Mouse (Mus musculus) urinary bladder, postnatal 4 days (tissue): Measurements from ENCODE around the gene Actrt2.

Experiments
- DNase-seq, 2 experiments: peaks; one replicate each; pipeline ENCODE4 v3.0.0; 2021 to 2022; ENCODE audit warnings: low spot score in 2 of 2

Gene Actrt2

GRCm38 (mm10) chr4:154667767-154668166, at the start of gene Actrt2:
TSS of gene Actrt2 (minus strand) at chr4:154667867.
- no peak for DNase-seq

- DNase-seq: peak in 1 of 2 experiments; percentile 55
Measured at GRCm38 (mm10) chr4:154709391-154710107, 41.9 kb upstream of the Actrt2 start.

DNA sequence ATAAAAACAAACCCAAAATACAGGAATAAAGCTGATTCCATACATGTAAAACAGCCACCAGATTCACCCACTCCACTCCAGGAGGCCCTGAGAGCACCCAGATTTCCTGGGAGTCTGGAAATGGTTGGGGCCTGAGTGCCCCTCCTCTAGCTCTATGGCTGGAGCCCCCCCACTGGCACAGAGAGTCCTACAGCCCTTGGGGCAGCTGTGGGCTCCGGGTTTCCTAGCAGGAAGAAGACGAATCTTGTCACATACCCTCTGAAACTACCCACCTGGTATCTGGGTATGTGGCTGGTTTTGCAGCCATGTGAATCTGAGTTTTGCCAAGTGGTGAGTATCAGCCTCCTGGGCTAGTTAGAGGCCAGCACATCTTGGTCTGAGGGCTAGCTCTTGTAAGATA, 41.1 kb upstream of the Actrt2 start:
- peak in 1 of 2 experiments; percentile 33 for DNase-seq

DNA sequence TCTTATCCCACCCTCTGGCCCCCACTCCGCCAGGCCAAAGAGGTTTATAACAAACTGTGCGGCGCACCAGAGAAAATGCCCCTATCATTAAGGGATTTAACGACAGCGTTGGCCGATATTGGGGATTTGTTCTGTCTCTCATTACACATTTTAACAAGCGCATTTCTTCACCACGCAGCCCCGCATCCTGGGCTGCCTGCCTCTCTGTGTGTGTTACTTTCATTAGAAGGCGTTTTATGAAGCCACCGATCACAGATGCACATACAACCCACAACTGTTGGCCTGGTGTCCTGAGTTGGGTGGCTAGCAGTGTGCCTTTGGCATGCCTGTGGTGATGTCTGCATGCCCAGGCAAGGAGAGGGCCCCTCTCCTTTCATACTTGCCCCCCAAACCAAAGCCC, 40.6 kb upstream of the Actrt2 start:
- DNase-seq: peak in 1 of 2 experiments; percentile 29

GRCm38 (mm10) chr4:154707521-154707920, 39.9 kb upstream of the Actrt2 start:
- peak in 1 of 2 experiments; percentile 53 for DNase-seq

- peak in 1 of 2 experiments; percentile 39 for DNase-seq
Measured at GRCm38 (mm10) chr4:154706442-154706841, 38.8 kb upstream of the Actrt2 start.

GRCm38 (mm10) chr4:154705681-154706080, 38.0 kb upstream of the Actrt2 start:
- DNase-seq: peak in 1 of 2 experiments; percentile 36

GRCm38 (mm10) chr4:154705056-154705455, 37.4 kb upstream of the Actrt2 start:
- peak in 1 of 2 experiments; percentile 56 for DNase-seq

- peak in 1 of 2 experiments; percentile 54 for DNase-seq
Measured at GRCm38 (mm10) chr4:154704591-154704990, 36.9 kb upstream of the Actrt2 start.

- peak in 1 of 2 experiments; percentile 54 for DNase-seq
Measured at GRCm38 (mm10) chr4:154703426-154704070, 35.9 kb upstream of the Actrt2 start.

GRCm38 (mm10) chr4:154702931-154703330, 35.3 kb upstream of the Actrt2 start:
- DNase-seq: peak in 1 of 2 experiments; percentile 56

GRCm38 (mm10) chr4:154702186-154702585, 34.5 kb upstream of the Actrt2 start:
- DNase-seq: peak in 1 of 2 experiments; percentile 57

- peak in 1 of 2 experiments; percentile 57 for DNase-seq
Measured at GRCm38 (mm10) chr4:154700921-154701412, 33.3 kb upstream of the Actrt2 start.

DNA sequence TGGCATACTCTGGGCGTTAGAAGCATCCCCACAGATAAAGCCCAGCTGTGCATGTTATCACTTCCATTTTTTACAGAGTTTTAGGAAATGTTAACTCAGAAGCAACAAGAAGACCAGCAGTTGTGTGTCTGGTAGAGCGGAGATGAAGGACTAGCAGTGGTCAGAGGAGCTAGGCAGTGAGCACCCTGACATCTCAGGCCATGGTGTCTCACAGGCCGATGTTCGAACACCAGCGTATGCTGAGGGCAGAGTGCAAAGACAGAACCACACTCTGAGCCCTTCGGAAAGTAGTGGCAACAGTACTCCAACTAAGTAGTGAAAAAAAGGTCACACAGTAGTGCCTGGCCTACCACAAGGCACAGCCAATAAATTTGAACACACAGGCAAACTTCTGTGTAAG, 32.8 kb upstream of the Actrt2 start:
- peak in 1 of 2 experiments; percentile 52 for DNase-seq

- DNase-seq: peak in 1 of 2 experiments; percentile 53
Measured at GRCm38 (mm10) chr4:154699236-154699635, 31.6 kb upstream of the Actrt2 start.

GRCm38 (mm10) chr4:154698631-154699030, 31.0 kb upstream of the Actrt2 start:
- DNase-seq: peak in 1 of 2 experiments; percentile 44

DNA sequence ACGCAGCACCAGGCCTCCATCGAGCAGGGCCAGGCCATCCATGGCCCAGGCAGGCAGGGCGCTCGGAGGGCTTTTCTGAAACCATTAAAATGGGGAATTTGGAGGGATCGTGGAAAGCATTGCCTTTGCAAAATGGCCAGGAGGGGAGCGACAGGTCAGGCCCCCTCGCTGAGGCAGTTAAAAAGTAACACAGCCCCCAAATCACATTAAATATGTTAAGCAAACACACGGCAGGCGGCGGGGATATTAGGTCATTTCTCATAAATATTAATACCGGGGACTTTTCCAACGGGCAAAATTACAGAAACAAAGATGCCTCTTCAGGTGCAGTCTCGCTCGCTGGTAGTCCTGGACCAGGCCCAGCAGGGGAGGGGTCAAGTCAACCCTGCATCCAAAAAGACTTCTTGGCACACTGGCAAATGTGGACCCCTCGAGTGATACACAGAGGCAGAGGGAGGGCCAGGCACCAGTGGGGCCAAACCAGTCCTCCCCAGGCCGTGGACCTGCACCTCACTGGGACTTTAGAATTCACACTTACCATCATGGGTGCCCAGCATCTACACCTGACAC, 30.4 kb upstream of the Actrt2 start:
- DNase-seq: peak in 1 of 2 experiments; percentile 56

DNA sequence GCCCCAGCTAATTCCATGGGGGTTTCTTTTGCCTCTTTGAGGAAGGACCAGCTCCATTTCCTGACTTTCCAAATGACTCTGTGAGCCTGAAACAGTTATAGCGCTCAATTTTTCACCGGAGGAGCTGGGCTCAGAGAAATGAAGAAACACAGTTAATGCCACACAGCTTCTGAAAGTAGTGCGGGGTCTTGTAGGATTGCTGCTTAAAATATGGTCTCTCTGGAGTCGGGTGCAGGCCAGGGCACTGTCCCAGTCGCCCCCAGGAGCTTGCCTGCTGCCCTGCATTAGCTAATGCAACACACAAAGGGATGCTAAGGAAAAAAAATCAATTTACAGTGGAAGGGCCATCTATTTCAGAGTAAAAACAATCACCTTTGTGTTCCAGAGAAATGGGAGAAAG, 29.8 kb upstream of the Actrt2 start:
- DNase-seq: peak in 1 of 2 experiments; percentile 38

GRCm38 (mm10) chr4:154696552-154696951, 28.9 kb upstream of the Actrt2 start:
- DNase-seq: peak in 1 of 2 experiments; percentile 54

GRCm38 (mm10) chr4:154696146-154696545, 28.5 kb upstream of the Actrt2 start:
- DNase-seq: no peak

GRCm38 (mm10) chr4:154694361-154694760, 26.7 kb upstream of the Actrt2 start:
- DNase-seq: no peak

GRCm38 (mm10) chr4:154693348-154694015, 25.8 kb upstream of the Actrt2 start:
- no peak for DNase-seq
